Mouse (Mus musculus) frontal cortex, adult (tissue): ENCODE measurements at regions not wholly inside any gene's neighbourhood (a gene's known extent, or its start where the extent isn't known, plus 50 kb on each side); places are given as distances from the start of the nearest gene placed in this dataset.

Source experiments
- ATAC-seq: cut with Nextera tagmentation; 2 replicates; pipeline ENCODE4 v1.9.2; 2017; ENCODE audit warnings: mild to moderate bottlenecking, moderate library complexity, mixed read lengths; ENCODE audit not compliant: low TSS enrichment

DNA sequence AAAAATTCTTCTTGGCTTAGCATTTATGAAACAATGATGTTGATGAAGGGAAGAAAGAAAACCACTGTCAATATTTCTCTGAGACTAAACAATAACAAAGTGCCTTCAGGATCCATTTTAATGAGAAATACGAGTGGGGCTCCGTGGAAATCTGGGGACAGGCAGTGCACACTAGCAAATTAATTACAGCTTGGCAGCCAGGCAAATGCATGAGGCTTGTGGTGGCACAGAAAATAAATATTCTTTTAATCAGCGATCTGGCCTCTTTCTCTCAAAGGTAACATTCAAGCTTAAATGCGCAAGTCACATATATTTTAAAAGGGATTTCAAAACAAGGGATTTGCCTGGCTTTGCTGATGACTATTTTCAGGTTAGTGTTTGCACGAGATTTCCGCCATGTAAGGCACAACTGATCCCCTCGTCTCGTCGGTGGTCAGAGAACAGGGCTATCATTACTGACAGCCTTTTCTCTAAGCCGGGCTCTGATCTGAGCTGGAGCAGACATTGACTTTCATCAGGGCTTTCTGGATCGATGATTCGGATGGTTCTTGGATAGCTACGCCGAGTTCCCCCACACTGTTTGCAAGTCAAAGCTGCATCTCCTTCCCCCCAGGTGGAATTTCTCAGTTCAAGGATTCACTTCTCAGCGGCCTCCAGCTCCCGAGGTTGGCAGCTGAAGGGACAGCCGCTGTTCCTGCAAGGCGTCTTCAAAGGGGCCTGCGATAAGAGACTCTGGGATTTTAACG, 109.1 kb upstream of the Ptbp2 start:
- no peak for ATAC-seq

DNA sequence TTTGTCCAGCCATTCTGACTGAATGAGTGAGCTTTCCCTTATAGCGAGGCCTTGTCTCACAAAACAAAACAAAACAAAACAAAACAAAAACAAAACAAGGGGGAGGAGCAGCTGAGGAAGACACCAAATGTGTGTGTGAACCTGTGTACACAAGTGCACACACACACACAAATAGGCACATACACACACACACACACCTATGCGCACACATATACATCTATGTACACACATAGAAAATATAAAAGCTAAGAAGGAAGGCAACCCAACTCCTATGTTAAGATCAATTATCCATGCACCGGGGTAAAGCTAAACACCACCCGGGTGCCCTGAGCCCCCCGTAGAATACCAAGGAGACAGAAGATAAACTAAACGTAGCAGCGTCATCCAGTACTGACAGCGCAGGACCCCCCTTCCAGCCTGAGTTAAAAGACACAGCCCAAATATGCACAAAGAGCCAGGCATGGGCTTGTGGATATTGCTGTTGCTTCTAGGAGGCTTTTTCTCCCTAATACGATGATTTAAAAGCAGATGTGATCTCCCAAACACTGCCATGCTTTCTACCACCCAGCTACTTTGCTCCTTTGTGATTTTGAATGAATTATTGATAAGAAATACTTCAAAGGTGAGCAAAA, 108.4 kb upstream of the Ptbp2 start:
- no peak for ATAC-seq

DNA sequence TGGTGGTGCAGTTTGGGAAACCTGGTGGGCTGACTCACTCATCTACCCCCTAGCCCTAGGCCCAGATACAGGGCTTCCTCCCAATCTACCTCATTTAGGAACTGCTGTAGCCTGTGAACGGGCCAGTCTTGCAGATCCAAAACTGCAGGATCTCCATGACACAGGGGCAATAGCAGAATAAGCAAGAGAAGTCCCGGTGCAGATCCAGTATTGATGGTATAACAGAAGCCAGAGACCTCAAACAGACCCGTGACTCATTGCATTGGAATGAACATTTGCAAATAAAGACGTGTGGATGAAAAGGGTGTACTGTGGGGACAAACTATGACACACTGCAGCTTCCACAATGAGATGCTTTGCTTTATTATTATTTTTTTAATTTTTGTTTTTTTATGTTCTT, 106.6 kb upstream of the Ptbp2 start:
- no peak for ATAC-seq

DNA sequence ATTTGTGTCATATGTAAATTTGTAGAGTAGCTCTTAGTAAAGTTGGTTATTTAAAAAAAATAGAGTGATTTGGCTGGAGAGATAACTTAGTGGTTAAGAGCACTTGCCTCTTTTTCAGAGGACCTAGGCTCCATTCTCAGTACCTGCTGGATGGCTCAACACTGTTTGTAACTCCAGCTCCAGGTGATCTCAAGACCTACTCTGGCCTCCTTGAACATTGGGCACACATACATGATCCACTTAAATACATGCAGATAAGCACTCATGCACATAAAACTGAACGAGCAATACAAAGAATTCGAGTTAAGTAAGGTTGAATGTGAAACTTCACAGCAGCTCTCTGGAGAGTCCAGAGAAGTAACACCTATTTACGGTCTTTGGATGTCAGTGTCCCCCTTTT, 104.2 kb upstream of the Ptbp2 start:
- ATAC-seq: no peak

DNA sequence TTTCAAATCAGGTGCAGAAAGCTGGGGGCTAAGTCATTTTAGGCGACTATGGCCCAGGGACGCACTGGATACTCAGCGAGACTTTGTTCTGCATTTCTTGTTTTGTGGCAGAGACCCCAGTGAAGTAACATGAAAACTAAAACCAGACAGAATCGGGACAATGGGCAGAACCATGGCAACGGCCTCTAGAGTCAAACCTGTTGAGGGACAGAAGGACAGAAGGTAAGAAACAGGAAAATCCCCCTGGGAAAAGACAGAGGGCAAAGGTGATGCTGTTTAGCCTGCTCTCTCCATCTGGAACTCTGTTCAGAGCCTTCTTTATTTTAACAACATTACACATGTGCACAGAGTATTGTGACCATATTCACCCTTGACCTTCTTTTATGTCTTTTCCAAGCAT, 92.1 kb upstream of the Ptbp2 start:
- ATAC-seq: no peak

DNA sequence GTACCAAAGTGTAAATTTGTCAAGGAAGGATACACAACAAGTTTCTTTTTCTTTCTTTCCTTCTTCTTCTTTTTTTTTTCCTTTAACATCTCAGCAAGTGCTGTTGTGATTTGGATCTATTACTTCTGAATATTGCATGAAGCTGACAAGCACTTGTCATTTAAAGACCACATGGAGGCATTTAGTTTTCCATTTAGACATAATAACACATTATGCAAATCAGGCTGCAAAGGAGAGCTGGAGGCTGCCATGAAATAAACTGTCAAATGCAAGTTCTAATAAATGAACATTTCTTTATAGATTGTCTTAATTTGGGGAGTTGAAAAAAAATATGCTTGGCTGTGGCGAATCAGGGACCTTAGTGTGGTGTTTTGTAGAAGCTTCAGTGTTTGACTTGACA, 90.8 kb upstream of the Ptbp2 start:
- ATAC-seq: no peak

DNA sequence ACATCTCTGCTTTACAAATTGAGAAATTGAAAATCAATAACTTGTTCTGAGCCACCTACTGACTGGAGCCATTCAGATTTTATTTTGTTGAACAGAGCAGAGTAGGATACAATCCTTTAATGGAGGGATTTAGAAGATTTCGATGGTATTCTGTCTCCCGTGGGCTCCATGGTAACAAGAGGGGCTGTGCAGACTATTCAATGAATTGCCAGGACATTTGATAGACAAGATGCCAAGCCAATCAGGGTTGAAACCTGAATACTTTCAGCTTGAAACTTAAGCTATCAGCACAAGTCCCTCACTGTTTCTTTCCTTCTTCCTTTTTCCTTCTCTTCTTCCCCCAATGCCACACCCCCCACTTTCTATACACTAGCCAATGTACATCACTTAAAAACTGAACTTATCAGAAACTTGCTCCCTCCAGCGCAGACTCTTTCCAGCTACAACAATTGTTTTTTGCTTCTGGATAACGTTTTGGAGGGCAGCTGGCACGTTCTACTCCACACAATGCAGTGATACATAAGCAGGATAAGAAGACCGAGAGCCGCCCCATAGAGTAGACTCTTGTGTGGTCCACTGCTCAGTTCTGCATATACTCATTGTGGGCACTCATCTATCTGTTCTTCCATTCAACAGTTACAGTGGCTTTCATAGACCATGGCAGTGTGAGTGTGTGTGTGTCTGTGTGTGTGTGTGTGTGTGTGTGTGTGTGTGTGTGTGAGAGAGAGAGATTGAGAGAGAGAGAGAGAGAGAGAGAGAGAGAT, 78.1 kb upstream of the Ptbp2 start:
- ATAC-seq: no peak
